Mouse (Mus musculus) limb, embryonic 13.5 days (tissue): ENCODE data around the gene Dnajb11. TPM values are rescaled to one million over a fixed set of nuclear protein-coding genes. Genes with fewer than 3 reads are reported as not detected.

Experiments used
- ATAC-seq: fragments of 200-750 bp; cut with Nextera tagmentation; 2 replicates; pipeline ENCODE4 v1.8.0; 2017; ENCODE audit warnings: low read depth, moderate number of reproducible peaks, moderate TSS enrichment; ENCODE audit not compliant: low FRiP score
- H3K27ac ChIP-seq: fragments of 300-500 bp; sonication (generic); 2 replicates; pipeline ENCODE4 v1.5.1; 2015; ENCODE audit warnings: inconsistent platforms, mild to moderate bottlenecking, moderate library complexity
- H3K27me3 ChIP-seq: fragments of 300-500 bp; sonication (generic); 2 replicates; pipeline ENCODE4 v1.6.1; 2015; ENCODE audit warnings: mild to moderate bottlenecking, inconsistent platforms
- H3K36me3 ChIP-seq: fragments of 300-500 bp; sonication (generic); 2 replicates; pipeline ENCODE4 v1.6.1; 2015; ENCODE audit warnings: inconsistent platforms, mild to moderate bottlenecking, moderate library complexity
- H3K4me1 ChIP-seq: fragments of 300-500 bp; sonication (generic); 2 replicates; pipeline ENCODE4 v1.6.1; 2015; ENCODE audit warnings: inconsistent platforms
- H3K4me2 ChIP-seq: fragments of 300-500 bp; sonication (generic); replicated peaks from 2 replicates; pipeline ENCODE4 v1.6.1; 2015; ENCODE audit warnings: inconsistent platforms, mild to moderate bottlenecking, moderate library complexity
- H3K4me3 ChIP-seq: fragments of 300-500 bp; sonication (generic); 2 replicates; pipeline ENCODE4 v1.5.1; 2015; ENCODE audit warnings: moderate library complexity, mild to moderate bottlenecking, inconsistent platforms
- H3K9ac ChIP-seq: fragments of 300-500 bp; sonication (generic); 2 replicates; pipeline ENCODE4 v1.6.1; 2015; ENCODE audit warnings: mild to moderate bottlenecking, inconsistent platforms
- H3K9me3 ChIP-seq: fragments of 300-500 bp; sonication (generic); 2 replicates; pipeline ENCODE4 v1.6.1; 2016; ENCODE audit warnings: inconsistent platforms
- WGBS: fragments of 180-500 bp; shearing (Covaris S2); methylation state at CpG from one replicate; pipeline ENCODE4 v1.1.7; 2015; 5-methylcytosine and 5-hydroxymethylcytosine counted together
- polyA plus RNA-seq: library from polyadenylated mRNA; unstranded; fragments of >200 nt; fragmentation: Nextera tagmentation; extraction: Ambion mirVana; gene quantifications from 2 replicates; pipeline ENCODE4 v1.2.1, GENCODE M21; 2015

Dnajb11 gene
- polyA plus RNA-seq, 1 experiment from 2014 or later, result 110 TPM

- 93% methylated on average over 4 of the region's 4 CpGs for WGBS
- no peaks in the 10 kb centered on the region for H3K27me3 ChIP-seq
- H3K9me3 ChIP-seq, result no peaks in the 10 kb centered on the region
Observed at GRCm38 (mm10) chr16:22852709-22853108, 4.9 kb upstream of the Dnajb11 start.

GRCm38 (mm10) chr16:22856773-22857172 is 872 bp upstream of the Dnajb11 start:
- peak overlapping the region; percentile 96 for H3K4me3 ChIP-seq
- peaks cover 3% of the 10 kb centered on the region for H3K36me3 ChIP-seq
- 0 out of 2 replicates have a peak overlapping the region, but pooled peaks have one; percentile 52 for H3K27ac ChIP-seq
- peak overlapping the region; percentile 85 for H3K4me2 ChIP-seq
- WGBS, result 11% methylated on average over 9 of the region's 9 CpGs
- H3K9ac ChIP-seq, result peak overlapping the region; percentile 72
- H3K4me1 ChIP-seq, result peaks cover 13% of the 10 kb centered on the region
- H3K27me3 ChIP-seq, result no peaks in the 10 kb centered on the region
- ATAC-seq, result no peak
- H3K9me3 ChIP-seq, result no peaks in the 10 kb centered on the region

More at GRCm38 (mm10) chr16:22852709-22853108, 4.9 kb upstream of the Dnajb11 start:
- Histone ChIP-seq H3K4me2 (no peak overlapping the region), H3K4me1 (peaks cover 4% of the 10 kb centered on the region), H3K27ac (no peak overlapping the region), H3K4me3 (no peak overlapping the region), H3K9ac (no peak overlapping the region), H3K36me3 (peaks cover 3% of the 10 kb centered on the region)
- no peak for ATAC-seq

- 96% methylated on average over 8 of the region's 8 CpGs for WGBS
- H3K4me3 ChIP-seq, result no peak overlapping the region
- H3K36me3 ChIP-seq, result peaks cover 62% of the 10 kb centered on the region
- H3K9ac ChIP-seq, result no peak overlapping the region
- H3K4me1 ChIP-seq, result no peaks in the 10 kb centered on the region
- H3K27me3 ChIP-seq, result no peaks in the 10 kb centered on the region
- H3K4me2 ChIP-seq, result no peak overlapping the region
- H3K9me3 ChIP-seq, result no peaks in the 10 kb centered on the region
- ATAC-seq, result no peak
- H3K27ac ChIP-seq, result no peak overlapping the region
Observed at GRCm38 (mm10) chr16:22872397-22872796, 14.8 kb downstream of the Dnajb11 start.

- Histone ChIP-seq H3K4me2 (no peak overlapping the region), H3K4me1 (no peaks in the 10 kb centered on the region), H3K9me3 (no peaks in the 10 kb centered on the region), H3K27me3 (no peaks in the 10 kb centered on the region), H3K4me3 (no peak overlapping the region), H3K27ac (no peak overlapping the region), H3K36me3 (peaks cover 53% of the 10 kb centered on the region), H3K9ac (no peak overlapping the region)
- no peak for ATAC-seq
- WGBS, result 78% methylated on average over 4 of the region's 4 CpGs
Observed at GRCm38 (mm10) chr16:22873369-22873768, 15.7 kb downstream of the Dnajb11 start.

GRCm38 (mm10) chr16:22876218-22877043 is 18.8 kb downstream of the Dnajb11 start:
- Histone ChIP-seq H3K27ac (no peak overlapping the region), H3K4me2 (no peak overlapping the region), H3K4me1 (peaks cover 11% of the 10 kb centered on the region), H3K9ac (no peak overlapping the region), H3K27me3 (no peaks in the 10 kb centered on the region), H3K36me3 (peaks cover 23% of the 10 kb centered on the region), H3K4me3 (no peak overlapping the region), H3K9me3 (no peaks in the 10 kb centered on the region)
- WGBS, result 49% methylated on average over 9 of the region's 9 CpGs
- no peak for ATAC-seq

GRCm38 (mm10) chr16:22877660-22878390 is 20.2 kb downstream of the Dnajb11 start:
- Histone ChIP-seq H3K4me3 (no peak overlapping the region), H3K9me3 (no peaks in the 10 kb centered on the region), H3K4me2 (no peak overlapping the region), H3K9ac (no peak overlapping the region), H3K36me3 (peaks cover 9% of the 10 kb centered on the region), H3K4me1 (peaks cover 12% of the 10 kb centered on the region), H3K27ac (no peak overlapping the region), H3K27me3 (no peaks in the 10 kb centered on the region)
- no peak for ATAC-seq
- WGBS, result 75% methylated on average over 11 of the region's 11 CpGs

GRCm38 (mm10) chr16:22878716-22879115 is 21.1 kb downstream of the Dnajb11 start:
- Histone ChIP-seq H3K9ac (no peak overlapping the region), H3K4me3 (no peak overlapping the region), H3K27me3 (no peaks in the 10 kb centered on the region), H3K9me3 (no peaks in the 10 kb centered on the region), H3K4me2 (no peak overlapping the region), H3K4me1 (peaks cover 12% of the 10 kb centered on the region), H3K36me3 (no peaks in the 10 kb centered on the region; the same call in 1 of the 2 replicates), H3K27ac (no peak overlapping the region)
- no peak for ATAC-seq
- WGBS, result 74% methylated on average over 7 of the region's 7 CpGs

- peaks cover 12% of the 10 kb centered on the region for H3K4me1 ChIP-seq
- 68% methylated on average over 7 of the region's 7 CpGs for WGBS
- no peaks in the 10 kb centered on the region for H3K27me3 ChIP-seq
- no peak overlapping the region for H3K4me3 ChIP-seq
- H3K27ac ChIP-seq, result no peak overlapping the region
- H3K4me2 ChIP-seq, result no peak overlapping the region
- ATAC-seq, result no peak
- no peaks in the 10 kb centered on the region for H3K9me3 ChIP-seq
- no peak overlapping the region for H3K9ac ChIP-seq
- H3K36me3 ChIP-seq, result no peaks in the 10 kb centered on the region
Observed at GRCm38 (mm10) chr16:22879945-22880595, 22.4 kb downstream of the Dnajb11 start.

GRCm38 (mm10) chr16:22880900-22881299 is 23.3 kb downstream of the Dnajb11 start:
- no peaks in the 10 kb centered on the region for H3K36me3 ChIP-seq
- no peak overlapping the region for H3K4me3 ChIP-seq
- peak overlapping the region; percentile 7; the same call in 1 of the 2 replicates for H3K4me2 ChIP-seq
- peaks cover 12% of the 10 kb centered on the region for H3K4me1 ChIP-seq
- H3K9me3 ChIP-seq, result no peaks in the 10 kb centered on the region
- no peak for ATAC-seq
- H3K9ac ChIP-seq, result no peak overlapping the region
- H3K27me3 ChIP-seq, result no peaks in the 10 kb centered on the region
- WGBS, result 6% methylated on average over 6 of the region's 6 CpGs
- no peak overlapping the region for H3K27ac ChIP-seq

- H3K27me3 ChIP-seq, result no peaks in the 10 kb centered on the region
- no peak overlapping the region for H3K27ac ChIP-seq
- H3K9ac ChIP-seq, result no peak overlapping the region
- no peak overlapping the region for H3K4me3 ChIP-seq
- H3K4me2 ChIP-seq, result no peak overlapping the region; the same call in 1 of the 2 replicates
- H3K9me3 ChIP-seq, result no peaks in the 10 kb centered on the region
- 78% methylated on average over 4 of the region's 4 CpGs for WGBS
- ATAC-seq, result no peak
- H3K4me1 ChIP-seq, result peaks cover 12% of the 10 kb centered on the region
- no peaks in the 10 kb centered on the region for H3K36me3 ChIP-seq
Observed at GRCm38 (mm10) chr16:22881487-22881886, 23.8 kb downstream of the Dnajb11 start.

- Histone ChIP-seq H3K4me1 (peaks cover 12% of the 10 kb centered on the region), H3K4me2 (no peak overlapping the region), H3K36me3 (no peaks in the 10 kb centered on the region), H3K9me3 (no peaks in the 10 kb centered on the region), H3K27me3 (no peaks in the 10 kb centered on the region), H3K27ac (no peak overlapping the region), H3K9ac (no peak overlapping the region), H3K4me3 (no peak overlapping the region)
- ATAC-seq, result no peak
- WGBS, result 80% methylated on average over 5 of the region's 5 CpGs
Observed at GRCm38 (mm10) chr16:22883441-22883840, 25.8 kb downstream of the Dnajb11 start.

GRCm38 (mm10) chr16:22885356-22885755 is 27.7 kb downstream of the Dnajb11 start:
- Histone ChIP-seq H3K9me3 (no peaks in the 10 kb centered on the region), H3K27ac (no peak overlapping the region), H3K27me3 (no peaks in the 10 kb centered on the region), H3K4me2 (no peak overlapping the region), H3K4me1 (peaks cover 12% of the 10 kb centered on the region), H3K9ac (no peak overlapping the region), H3K4me3 (no peak overlapping the region), H3K36me3 (no peaks in the 10 kb centered on the region)
- WGBS, result 14% methylated on average over 4 of the region's 4 CpGs
- ATAC-seq, result no peak
